Mouse (Mus musculus): ENCODE results near the gene Gtdc1. TPM values are rescaled to one million over a fixed set of nuclear protein-coding genes. Genes with fewer than 3 reads are reported as not detected.

Gene Gtdc1
- total and polyA plus RNA-seq, 2 experiments from 2014 or later = 18.6 to 43.4 TPM

DNA sequence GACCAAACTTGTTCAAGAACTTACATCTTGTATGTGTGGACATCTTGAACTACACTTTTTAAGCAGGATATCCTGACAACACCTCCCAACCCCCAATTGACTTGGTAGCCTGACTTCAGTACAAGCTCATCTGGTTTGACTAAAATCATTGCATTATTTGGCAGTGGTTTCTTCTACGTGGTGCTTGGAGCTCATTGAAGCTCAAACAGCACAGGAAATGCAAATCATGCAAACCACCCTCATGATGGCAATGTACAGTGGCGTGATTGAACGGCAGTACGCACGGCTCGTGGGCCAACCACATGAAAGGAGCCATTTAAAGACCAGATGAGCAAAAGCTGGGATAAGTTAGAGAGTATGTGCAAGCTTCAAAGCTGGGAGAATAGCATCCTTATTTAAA lies 123.0 kb downstream of the Gtdc1 start:
- DNase-seq (ENCODE audit: low spot score) = no peak
- no peaks in the 10 kb centered on the region for H3K9me3 ChIP-seq (ENCODE audit: low read length)
- no peak for ATAC-seq (ENCODE audit: low FRiP score)
- no peak for TF ChIP-seq CTCF (IDR thresholded peaks at IDR 0.05)
- H3K4me1 ChIP-seq (ENCODE audit: insufficient read depth, low read length) = no peaks in the 10 kb centered on the region
- no peak overlapping the region for H3K4me2 ChIP-seq (ENCODE audit: low read depth, low read length, poor library complexity, severe bottlenecking)
- H3K9ac ChIP-seq (replicated peaks; ENCODE audit: low read length, poor library complexity, severe bottlenecking) = no peak overlapping the region
- H3K27me3 ChIP-seq (ENCODE audit: insufficient read depth, low read length) = no peaks in the 10 kb centered on the region
- H3K4me3 ChIP-seq (ENCODE audit: low read depth, low read length) = no peak overlapping the region
- H3K36me3 ChIP-seq (ENCODE audit: insufficient read depth, low read length) = no peaks in the 10 kb centered on the region
- 84% methylated on average over 6 of the region's 6 CpGs for WGBS
- H3K27ac ChIP-seq (ENCODE audit: low read depth, low read length) = no peak overlapping the region

DNA sequence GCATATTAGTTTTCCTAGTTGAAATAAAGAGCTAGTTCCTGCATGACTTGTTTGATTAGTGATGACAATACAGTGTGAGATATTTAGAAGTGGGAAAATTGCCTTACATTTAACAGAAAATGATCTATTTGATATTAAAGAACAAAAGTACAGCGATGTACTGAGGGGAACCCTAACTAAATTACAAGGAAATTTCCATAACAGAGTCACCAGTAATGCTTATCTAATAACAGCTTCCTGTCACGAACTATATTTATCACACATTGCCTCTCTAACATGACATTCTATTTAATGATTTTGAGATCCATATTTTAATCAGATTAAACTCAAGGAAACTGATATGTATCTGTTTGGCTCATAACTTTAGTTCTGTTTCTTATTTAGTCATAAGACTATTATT lies 126.1 kb downstream of the Gtdc1 start:
- Histone ChIP-seq H3K9me3 (ENCODE audit: low read length) (no peaks in the 10 kb centered on the region), H3K36me3 (ENCODE audit: insufficient read depth, low read length) (no peaks in the 10 kb centered on the region), H3K4me3 (ENCODE audit: low read depth, low read length) (no peak overlapping the region), H3K27ac (ENCODE audit: low read depth, low read length) (no peak overlapping the region), H3K27me3 (ENCODE audit: insufficient read depth, low read length) (no peaks in the 10 kb centered on the region), H3K9ac (replicated peaks; ENCODE audit: low read length, poor library complexity, severe bottlenecking) (no peak overlapping the region), H3K4me2 (ENCODE audit: low read depth, low read length, poor library complexity, severe bottlenecking) (no peak overlapping the region), H3K4me1 (ENCODE audit: insufficient read depth, low read length) (no peaks in the 10 kb centered on the region)
- WGBS = 88% methylated on average over 2 of the region's 2 CpGs
- TF ChIP-seq CTCF (IDR thresholded peaks at IDR 0.05) = no peak
- no peak for DNase-seq (ENCODE audit: low spot score)
- ATAC-seq (ENCODE audit: low FRiP score) = no peak

DNA sequence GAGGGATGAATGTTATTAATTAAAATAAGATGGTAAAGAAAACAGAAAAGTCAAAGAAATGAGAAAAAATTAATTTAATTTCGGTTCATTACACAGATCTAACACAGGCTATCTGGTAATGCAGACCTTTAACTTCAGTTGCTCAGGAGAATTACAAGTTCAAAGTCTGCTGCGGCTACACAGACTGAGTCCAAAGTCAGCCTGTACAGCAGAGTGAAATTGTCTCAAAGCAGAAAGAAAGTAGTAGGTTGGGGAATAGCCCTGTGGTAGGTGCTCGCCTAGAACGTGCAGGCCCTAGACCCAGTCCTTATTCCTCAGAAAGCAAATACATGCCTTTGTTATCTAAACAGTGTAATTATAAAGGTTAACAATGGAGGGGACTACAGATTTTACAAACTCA lies 135.6 kb downstream of the Gtdc1 start:
- no peak for ATAC-seq (ENCODE audit: low FRiP score)
- H3K4me3 ChIP-seq (ENCODE audit: low read depth, low read length) = no peak overlapping the region
- WGBS = 82% methylated on average over 4 of the region's 4 CpGs
- no peaks in the 10 kb centered on the region for H3K9me3 ChIP-seq (ENCODE audit: low read length)
- H3K4me2 ChIP-seq (ENCODE audit: low read depth, low read length, poor library complexity, severe bottlenecking) = no peak overlapping the region
- no peak for DNase-seq (ENCODE audit: low spot score)
- no peaks in the 10 kb centered on the region for H3K36me3 ChIP-seq (ENCODE audit: insufficient read depth, low read length)
- H3K27ac ChIP-seq (ENCODE audit: low read depth, low read length) = no peak overlapping the region
- no peaks in the 10 kb centered on the region for H3K27me3 ChIP-seq (ENCODE audit: insufficient read depth, low read length)
- no peak for TF ChIP-seq CTCF (IDR thresholded peaks at IDR 0.05)
- no peaks in the 10 kb centered on the region for H3K4me1 ChIP-seq (ENCODE audit: insufficient read depth, low read length)
- no peak overlapping the region for H3K9ac ChIP-seq (replicated peaks; ENCODE audit: low read length, poor library complexity, severe bottlenecking)

DNA sequence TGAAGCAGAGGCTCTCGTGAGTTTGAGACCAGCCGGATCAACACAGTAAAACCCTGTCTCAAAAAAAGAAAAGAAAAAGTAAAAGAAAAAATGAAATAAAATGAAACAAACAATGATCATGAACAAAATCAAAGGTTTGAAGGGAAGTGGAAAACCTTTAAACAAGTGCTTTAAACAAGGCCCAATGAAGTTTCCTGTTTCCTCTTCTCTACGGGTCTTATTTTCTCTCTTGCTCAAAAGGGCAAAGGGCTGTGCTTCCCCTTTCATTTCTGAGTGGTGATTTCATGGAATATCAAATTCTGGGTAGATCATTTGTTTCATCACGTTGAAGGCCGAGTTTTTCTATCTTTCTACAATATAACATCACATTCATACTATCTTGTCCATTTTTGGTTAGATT lies 136.3 kb downstream of the Gtdc1 start:
- TF ChIP-seq CTCF (IDR thresholded peaks at IDR 0.05) = no peak
- WGBS = 90% methylated on average over 5 of the region's 5 CpGs
- no peak for ATAC-seq (ENCODE audit: low FRiP score)
- H3K4me2 ChIP-seq (ENCODE audit: low read depth, low read length, poor library complexity, severe bottlenecking) = no peak overlapping the region
- no peak overlapping the region for H3K27ac ChIP-seq (ENCODE audit: low read depth, low read length)
- no peak for DNase-seq (ENCODE audit: low spot score)
- no peaks in the 10 kb centered on the region for H3K36me3 ChIP-seq (ENCODE audit: insufficient read depth, low read length)
- H3K4me1 ChIP-seq (ENCODE audit: insufficient read depth, low read length) = no peaks in the 10 kb centered on the region
- no peaks in the 10 kb centered on the region for H3K9me3 ChIP-seq (ENCODE audit: low read length)
- H3K27me3 ChIP-seq (ENCODE audit: insufficient read depth, low read length) = no peaks in the 10 kb centered on the region
- H3K4me3 ChIP-seq (ENCODE audit: low read depth, low read length) = no peak overlapping the region
- no peak overlapping the region for H3K9ac ChIP-seq (replicated peaks; ENCODE audit: low read length, poor library complexity, severe bottlenecking)

DNA sequence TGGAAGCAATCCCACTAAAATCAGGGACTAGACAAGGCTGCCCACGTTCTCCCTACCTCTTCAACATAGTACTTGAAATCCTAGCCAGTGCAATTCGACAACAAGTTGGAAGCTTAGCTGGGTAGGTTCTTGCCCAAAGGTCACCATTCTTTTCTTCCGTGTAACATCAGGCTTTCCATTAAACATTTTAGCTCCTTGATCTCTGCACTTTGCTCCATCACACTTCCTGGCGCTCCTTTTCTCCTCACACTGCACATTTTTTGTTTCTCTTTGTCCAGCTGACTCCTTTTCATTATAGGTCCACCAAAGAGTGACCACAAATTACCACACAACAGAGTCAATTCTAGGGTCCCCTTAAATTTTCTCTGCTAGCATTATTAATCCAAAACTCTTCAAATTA lies 144.7 kb downstream of the Gtdc1 start:
- H3K27ac ChIP-seq (ENCODE audit: low read depth, low read length) = no peak overlapping the region
- no peaks in the 10 kb centered on the region for H3K9me3 ChIP-seq (ENCODE audit: low read length)
- ATAC-seq (ENCODE audit: low FRiP score) = no peak

DNA sequence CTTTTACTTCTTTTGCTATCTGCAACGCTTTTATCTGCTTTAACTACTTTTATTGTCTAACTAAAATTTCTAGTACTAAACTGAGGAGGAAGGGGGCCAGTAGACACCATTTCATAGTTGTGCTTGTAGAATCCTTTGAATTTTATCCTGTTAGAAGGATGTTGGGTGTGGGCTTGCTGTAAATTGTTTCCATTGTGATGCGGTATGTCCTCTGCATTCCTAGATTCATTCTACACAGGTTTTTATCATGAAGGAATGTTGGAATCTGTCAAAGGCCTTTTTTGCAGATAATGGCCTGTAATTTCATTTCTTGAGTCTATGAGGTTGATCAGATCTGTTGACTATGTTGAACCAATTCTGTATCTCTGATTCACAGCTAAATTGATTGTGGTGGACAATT lies 146.5 kb downstream of the Gtdc1 start:
- TF ChIP-seq CTCF (IDR thresholded peaks at IDR 0.05) = no peak
- Histone ChIP-seq H3K4me3 (ENCODE audit: low read depth, low read length) (no peak overlapping the region), H3K4me1 (ENCODE audit: insufficient read depth, low read length) (no peaks in the 10 kb centered on the region), H3K4me2 (ENCODE audit: low read depth, low read length, poor library complexity, severe bottlenecking) (no peak overlapping the region), H3K36me3 (ENCODE audit: insufficient read depth, low read length) (no peaks in the 10 kb centered on the region), H3K9me3 (ENCODE audit: low read length) (no peaks in the 10 kb centered on the region), H3K27ac (ENCODE audit: low read depth, low read length) (no peak overlapping the region), H3K9ac (replicated peaks; ENCODE audit: low read length, poor library complexity, severe bottlenecking) (no peak overlapping the region), H3K27me3 (ENCODE audit: insufficient read depth, low read length) (no peaks in the 10 kb centered on the region)
- 96% methylated on average over 2 of the region's 2 CpGs for WGBS
- ATAC-seq (ENCODE audit: low FRiP score) (no peak), DNase-seq (ENCODE audit: low spot score) (no peak)

More for the DNA sequence above, 144.7 kb downstream of the Gtdc1 start:
- 97% methylated on average over 4 of the region's 4 CpGs for WGBS
- H3K4me3 ChIP-seq (ENCODE audit: low read depth, low read length) = no peak overlapping the region
- no peaks in the 10 kb centered on the region for H3K27me3 ChIP-seq (ENCODE audit: insufficient read depth, low read length)
- H3K4me1 ChIP-seq (ENCODE audit: insufficient read depth, low read length) = no peaks in the 10 kb centered on the region
- no peak for DNase-seq (ENCODE audit: low spot score)
- no peak for TF ChIP-seq CTCF (IDR thresholded peaks at IDR 0.05)
- H3K9ac ChIP-seq (replicated peaks; ENCODE audit: low read length, poor library complexity, severe bottlenecking) = no peak overlapping the region
- H3K4me2 ChIP-seq (ENCODE audit: low read depth, low read length, poor library complexity, severe bottlenecking) = no peak overlapping the region
- H3K36me3 ChIP-seq (ENCODE audit: insufficient read depth, low read length) = no peaks in the 10 kb centered on the region
